Mouse (Mus musculus) E14TG2a.4 (cell line): ENCODE measurements around the gene Ahctf1.

Source experiments
- CTCF ChIP-seq: conservative IDR thresholded peaks from 2 replicates; pipeline ENCODE4 v1.5.1; 2014; ENCODE audit warnings: low read length
- NANOG ChIP-seq: IDR thresholded peaks from 2 replicates; pipeline ENCODE4 v1.6.1; 2014; ENCODE audit warnings: borderline replicate concordance, low read length, mixed read lengths
- POU5F1 ChIP-seq: IDR thresholded peaks from 2 replicates; pipeline ENCODE4 v1.6.1; 2014; ENCODE audit warnings: low read length, borderline replicate concordance

DNA sequence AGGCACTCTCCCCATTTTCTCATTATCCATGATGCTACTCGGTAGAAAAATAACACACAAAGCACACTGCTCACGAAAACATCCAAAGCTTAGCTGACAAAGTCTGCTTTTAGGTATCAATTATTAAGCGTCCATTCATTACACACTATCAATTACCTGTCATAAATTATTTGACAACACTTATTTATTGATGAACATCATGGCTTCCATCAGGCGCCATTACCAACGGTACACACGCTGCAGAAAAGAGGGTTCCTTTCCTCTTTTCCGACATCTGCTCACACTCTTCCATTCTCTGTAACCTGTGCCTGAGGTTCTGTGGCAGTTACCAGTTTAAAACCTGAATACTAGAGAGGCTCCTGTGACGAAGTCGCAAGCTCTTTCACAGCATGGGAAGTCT, 58.3 kb downstream of the Ahctf1 start, which contains the start of gene Kif28:
- TF ChIP-seq CTCF (no peak), NANOG (no peak), POU5F1 (no peak)
